Mouse (Mus musculus) layer of hippocampus, postnatal 36 days (tissue): ENCODE measurements around the gene Mtfr2. TPM values are rescaled to one million over a fixed set of nuclear protein-coding genes. Genes with fewer than 3 reads are reported as not detected.

Source experiments
- DNase-seq, 2 experiments: peaks; one replicate each; pipeline ENCODE4 v3.0.0; 2022
- total RNA-seq, 2 experiments: library from RNA; stranded (reverse); gene quantifications; 2 replicates each; pipeline ENCODE4 v1.2.3; 2021

The Mtfr2 gene
- total RNA-seq, 2 experiments from 2014 or later, result 0.62 to 0.99 TPM

- peak; percentile 31 to 40 for DNase-seq
Observed at GRCm38 (mm10) chr10:20379071-20379735, 31.6 kb downstream of the Mtfr2 start.

DNA sequence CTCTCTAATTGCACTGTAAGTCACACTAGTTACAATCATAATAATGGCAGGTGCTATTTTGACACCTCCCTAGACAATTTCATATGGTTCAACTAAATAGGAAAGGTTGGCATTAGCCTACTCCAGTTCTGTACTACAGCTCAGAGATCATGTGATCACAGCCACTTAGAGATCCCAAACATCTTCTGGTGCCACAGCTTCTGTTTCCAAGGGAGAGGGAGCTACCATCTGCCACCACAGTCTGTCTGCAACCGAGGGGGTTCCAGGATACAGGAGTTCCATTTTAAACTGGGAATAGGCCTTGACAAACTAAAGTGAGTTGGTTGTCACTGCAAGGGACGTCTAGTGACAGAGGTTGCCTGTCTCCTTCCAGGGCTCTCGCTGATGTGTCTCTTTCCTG, 33.2 kb downstream of the Mtfr2 start:
- DNase-seq, result peak; percentile 81 to 82

- DNase-seq, result no peak
Observed at GRCm38 (mm10) chr10:20381352-20381751, 33.8 kb downstream of the Mtfr2 start.

DNA sequence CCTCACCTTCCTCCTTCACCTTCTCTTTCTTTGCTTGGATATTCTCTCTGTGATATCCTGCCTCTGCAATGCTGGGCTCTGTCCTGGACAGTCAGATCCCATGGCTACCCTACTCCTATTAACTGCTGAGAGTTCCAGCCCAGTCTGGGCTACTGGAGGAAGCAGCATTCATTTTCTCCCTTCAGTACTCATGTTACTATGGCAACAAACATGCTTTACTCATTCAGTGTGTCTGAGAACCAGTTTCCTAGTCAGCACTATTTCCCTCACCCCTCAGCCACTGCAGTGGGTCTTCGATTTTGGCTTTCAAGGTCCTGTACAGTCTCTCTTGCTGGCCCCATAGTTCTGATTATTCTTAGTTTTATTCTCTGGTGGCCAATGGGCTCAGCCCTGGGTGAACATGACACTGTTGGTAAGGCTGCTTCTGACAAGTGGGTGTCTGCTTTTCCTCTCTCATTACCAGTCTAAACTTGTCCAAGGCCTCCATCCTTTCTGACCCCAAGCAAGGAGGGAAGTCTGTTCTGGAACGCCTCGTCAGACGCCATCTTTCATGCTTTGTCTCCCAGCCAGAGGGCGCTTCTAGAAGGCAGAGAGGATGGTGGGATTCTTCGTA, 35.3 kb downstream of the Mtfr2 start:
- no peak for DNase-seq

- no peak for DNase-seq
Observed at GRCm38 (mm10) chr10:20390568-20390967, 43.0 kb downstream of the Mtfr2 start.

DNA sequence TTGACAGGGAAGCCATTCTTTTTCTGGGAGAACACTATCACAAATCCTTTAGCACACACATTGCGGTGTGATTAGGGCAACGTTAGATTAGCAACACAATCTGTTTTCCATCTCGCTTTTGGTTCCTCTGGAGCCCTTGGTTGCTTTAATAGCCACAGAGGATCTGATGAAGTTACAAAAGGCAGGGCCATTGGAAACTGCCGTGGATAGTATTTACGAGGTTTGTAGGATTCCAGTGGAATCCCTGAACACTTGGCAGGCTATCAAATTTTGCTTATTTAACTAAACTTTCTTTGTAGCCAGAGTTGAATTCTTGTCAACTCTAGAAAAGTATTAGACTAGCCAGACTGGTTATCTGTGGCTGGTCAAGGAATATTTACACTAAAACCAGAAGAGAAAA, 47.2 kb downstream of the Mtfr2 start:
- no peak for DNase-seq

DNA sequence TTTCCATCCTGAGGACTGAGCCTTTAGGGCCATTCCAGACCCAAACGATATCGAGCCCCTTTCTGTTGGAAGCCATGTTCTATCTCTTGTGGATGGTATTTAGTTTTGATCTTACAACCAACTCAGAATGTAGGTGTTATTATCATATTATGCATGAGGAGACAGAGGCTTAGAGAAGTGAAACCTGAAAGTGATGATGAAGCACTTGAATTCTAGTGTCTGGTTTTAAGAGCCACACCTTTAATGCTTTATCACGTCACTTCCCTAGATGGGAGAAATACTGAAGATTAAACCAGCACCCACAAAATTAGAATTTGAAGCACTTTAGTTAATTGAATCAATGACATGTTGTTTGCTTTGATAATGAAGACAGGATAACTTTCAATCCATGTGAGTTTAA, 48.2 kb downstream of the Mtfr2 start:
- DNase-seq, result no peak

- no peak for DNase-seq
Observed at GRCm38 (mm10) chr10:20398224-20398623, 50.7 kb downstream of the Mtfr2 start.

- no peak for DNase-seq
Observed at GRCm38 (mm10) chr10:20398641-20399390, 51.2 kb downstream of the Mtfr2 start.

DNA sequence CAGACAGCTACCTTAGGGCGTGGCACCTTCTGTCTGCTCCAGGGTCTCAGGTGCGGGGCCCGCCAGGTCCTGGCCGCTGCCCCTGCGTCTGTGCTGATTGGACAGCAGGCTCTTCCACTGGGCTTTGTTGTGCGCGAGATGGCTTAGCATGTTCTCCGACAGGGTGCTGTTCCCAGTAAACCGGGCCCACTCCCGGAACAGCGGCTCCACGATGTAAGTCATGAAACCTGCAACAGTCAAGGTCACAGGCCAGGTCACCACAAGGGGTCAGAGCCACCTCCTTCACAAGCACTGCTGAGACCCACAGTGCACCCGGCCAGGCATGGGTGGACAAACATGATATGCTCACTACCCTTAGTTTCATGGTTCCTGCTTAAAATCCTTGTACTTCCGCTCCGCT, 52.8 kb downstream of the Mtfr2 start:
- DNase-seq, result no peak

GRCm38 (mm10) chr10:20402941-20403340, 55.4 kb downstream of the Mtfr2 start:
- no peak for DNase-seq

DNA sequence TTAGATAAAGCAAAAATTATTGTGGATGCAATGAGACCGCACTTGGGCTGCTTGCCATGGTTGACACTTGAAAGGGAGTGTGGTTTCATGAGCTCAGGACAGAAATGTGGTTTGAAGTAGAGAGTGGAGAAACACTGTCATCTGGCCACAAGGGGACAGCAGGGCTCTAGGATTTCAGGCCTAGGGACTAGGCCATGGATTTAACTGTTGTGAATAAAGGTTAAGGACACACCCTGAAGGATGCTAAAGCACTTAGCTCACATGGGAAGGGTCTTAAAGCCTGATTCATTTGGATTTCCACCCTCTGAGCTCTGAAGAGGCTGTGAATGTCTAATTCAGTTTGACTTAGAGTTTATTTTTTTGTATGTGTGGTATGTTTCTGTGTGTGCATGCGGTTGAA, 57.9 kb downstream of the Mtfr2 start:
- DNase-seq, result peak; percentile 33 to 34

DNA sequence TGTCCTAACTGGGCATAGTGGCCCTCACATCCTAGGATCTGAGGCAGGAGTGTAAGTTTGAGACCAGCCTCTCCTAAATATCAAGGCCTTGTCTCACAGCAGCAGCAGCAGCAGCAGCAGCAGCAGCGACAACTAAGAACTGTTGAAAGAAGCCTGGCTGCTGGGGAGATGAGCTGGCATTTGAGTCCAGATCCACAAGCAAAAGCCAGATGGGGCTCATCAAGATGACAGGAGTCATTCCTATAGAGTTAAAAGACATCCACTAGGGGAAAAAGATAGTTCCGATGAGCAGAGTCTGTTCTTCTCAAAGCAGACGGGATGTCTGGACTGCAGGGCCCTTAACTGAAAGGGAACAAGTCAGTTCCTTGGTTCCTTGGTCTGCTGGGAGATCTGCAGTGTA, 60.8 kb downstream of the Mtfr2 start:
- DNase-seq, result no peak

DNA sequence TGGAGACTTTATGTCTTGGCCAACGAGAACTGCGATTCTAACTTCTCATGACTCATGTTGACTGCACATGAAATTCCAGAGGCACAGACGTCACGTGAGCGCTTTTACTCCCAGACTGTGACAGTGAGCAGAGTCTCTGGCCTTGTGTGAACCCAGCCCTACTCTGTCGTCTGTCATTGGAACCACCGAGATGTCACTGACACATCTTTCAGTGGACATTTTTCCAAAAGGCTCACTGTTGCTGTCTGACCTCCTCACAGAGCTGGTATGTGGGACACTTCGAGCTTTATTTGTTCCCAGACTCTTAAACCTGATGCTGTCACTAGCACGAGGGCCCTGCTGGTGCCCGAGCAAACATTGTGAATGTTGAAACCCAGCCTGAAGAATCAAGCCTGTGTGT, 61.6 kb downstream of the Mtfr2 start:
- DNase-seq, result no peak

Other genes with a start within 250 kb of the Mtfr2 start
- 100 to 1,000 TPM; 104 to 121 TPM for gene Map7, start 199.3 kb upstream of the Mtfr2 start, total RNA-seq
- gene Bclaf1, start 35.3 kb upstream of the Mtfr2 start, total RNA-seq, result 100 to 1,000 TPM; 118 to 136 TPM